ENCODE assay signal across 8 mouse cellular contexts in genomic region chr5:114138277-114139164, GRCm38 (mm10). TPM values are rescaled to one million over a fixed set of nuclear protein-coding genes. Genes with fewer than 3 reads are reported as not detected.
A peak's percentile ranks its signal among the peaks of the same experiment; 100 is the strongest.
DNase-seq lines count a peak whose midpoint lies in the region; ATAC-seq and TF ChIP-seq lines count a peak whose summit lies in the region.

No protein-coding gene starts in this region.

- no peak for DNase-seq in kidney, adult 9 months
- no peak for DNase-seq in heart, embryonic 10.5 days (ENCODE audit: low spot score)
- peak; percentile 66 for DNase-seq in kidney, postnatal 0 days (ENCODE audit: low spot score)
- no peak for DNase-seq in left cerebral cortex, postnatal 14 days (ENCODE audit: low spot score in 2 of 2)
- DNase-seq in right cerebral cortex, postnatal 10 days (ENCODE audit: low spot score in 2 of 2) = no peak
- no peak for DNase-seq in spleen, postnatal 10 days (ENCODE audit: low spot score in 2 of 2)

- H3K36me3 ChIP-seq in kidney, embryonic 14.5 days (ENCODE audit: control insufficient read depth, insufficient read depth, low read length) = peaks cover 36% of the 10 kb centered on the region
- peaks cover 58% of the 10 kb centered on the region for H3K36me3 ChIP-seq in heart, embryonic 10.5 days
- H3K36me3 ChIP-seq in kidney, postnatal 0 days (ENCODE audit: insufficient read depth, low read length) = no peaks in the 10 kb centered on the region
- no peaks in the 10 kb centered on the region for H3K36me3 ChIP-seq in neural tube, embryonic 13.5 days

- H3K27me3 ChIP-seq in kidney, embryonic 14.5 days (ENCODE audit: control insufficient read depth, insufficient read depth, low read length) = no peaks in the 10 kb centered on the region
- H3K27me3 ChIP-seq in heart, embryonic 10.5 days (ENCODE audit: insufficient read depth, poor library complexity, severe bottlenecking) = no peaks in the 10 kb centered on the region
- no peaks in the 10 kb centered on the region for H3K27me3 ChIP-seq in kidney, postnatal 0 days (ENCODE audit: insufficient read depth, low read length)
- no peaks in the 10 kb centered on the region for H3K27me3 ChIP-seq in neural tube, embryonic 13.5 days

- TF ChIP-seq CTCF in kidney, postnatal 0 days (IDR thresholded peaks at IDR 0.05; ENCODE audit: low read depth) = no peak

- no peak for ATAC-seq in kidney, embryonic 14.5 days (ENCODE audit: low FRiP score, low TSS enrichment)
- 0 out of 2 replicates have a peak, but pooled peaks have one; percentile 4 for ATAC-seq in kidney, postnatal 0 days (replicated peaks; ENCODE audit: low FRiP score, low read depth)
- ATAC-seq in neural tube, embryonic 13.5 days (ENCODE audit: low read depth) = peak; percentile 70

- H3K27ac ChIP-seq in kidney, embryonic 14.5 days (ENCODE audit: low read depth, low read length) = peak overlapping the region; percentile 52; the same call in 1 of the 2 replicates
- peak overlapping the region; percentile 53; the same call in 1 of the 2 replicates for H3K27ac ChIP-seq in heart, embryonic 10.5 days
- peak overlapping the region; percentile 82 for H3K27ac ChIP-seq in kidney, postnatal 0 days
- peak overlapping the region; percentile 84 for H3K27ac ChIP-seq in neural tube, embryonic 13.5 days (replicated peaks)

- intact Hi-C loops in left cerebral cortex, postnatal 14 days (cut with DNase I) = no loop called here

- WGBS in kidney, embryonic 14.5 days = 64% methylated on average over 21 of the region's 21 CpGs
- 79% methylated on average over 21 of the region's 21 CpGs for WGBS in heart, embryonic 10.5 days
- 46% methylated on average over 21 of the region's 21 CpGs for WGBS in kidney, postnatal 0 days
- WGBS in neural tube, embryonic 13.5 days = 55% methylated on average over 21 of the region's 21 CpGs

- H3K4me1 ChIP-seq in kidney, embryonic 14.5 days (ENCODE audit: control insufficient read depth, insufficient read depth, low read length) = peaks cover 11% of the 10 kb centered on the region; the same call in 1 of the 2 replicates
- H3K4me1 ChIP-seq in heart, embryonic 10.5 days = peaks cover 47% of the 10 kb centered on the region
- H3K4me1 ChIP-seq in kidney, postnatal 0 days (replicated peaks; ENCODE audit: insufficient read depth, low read length) = peaks cover 8% of the 10 kb centered on the region; the same call in 1 of the 2 replicates
- H3K4me1 ChIP-seq in neural tube, embryonic 13.5 days (replicated peaks) = peaks cover 31% of the 10 kb centered on the region

- no peak overlapping the region for H3K9ac ChIP-seq in kidney, embryonic 14.5 days (ENCODE audit: low read depth, low read length)
- no peak overlapping the region for H3K9ac ChIP-seq in kidney, postnatal 0 days (ENCODE audit: low read depth, low read length)
- no peak overlapping the region for H3K9ac ChIP-seq in neural tube, embryonic 13.5 days

- no peak overlapping the region for H3K4me2 ChIP-seq in kidney, embryonic 14.5 days (replicated peaks; ENCODE audit: low read depth, low read length)
- H3K4me2 ChIP-seq in kidney, postnatal 0 days (ENCODE audit: low read length) = peak overlapping the region; percentile 34
- peak overlapping the region; percentile 34 for H3K4me2 ChIP-seq in neural tube, embryonic 13.5 days

- H3K4me3 ChIP-seq in kidney, embryonic 14.5 days (ENCODE audit: low read length) = no peak overlapping the region
- H3K4me3 ChIP-seq in heart, embryonic 10.5 days = no peak overlapping the region
- H3K4me3 ChIP-seq in kidney, postnatal 0 days (replicated peaks; ENCODE audit: low read depth, low read length) = no peak overlapping the region
- no peak overlapping the region for H3K4me3 ChIP-seq in neural tube, embryonic 13.5 days

- H3K9me3 ChIP-seq in kidney, embryonic 14.5 days (ENCODE audit: control insufficient read depth, low read length) = no peaks in the 10 kb centered on the region
- no peaks in the 10 kb centered on the region for H3K9me3 ChIP-seq in heart, embryonic 10.5 days
- no peaks in the 10 kb centered on the region for H3K9me3 ChIP-seq in kidney, postnatal 0 days (replicated peaks; ENCODE audit: low read length)
- H3K9me3 ChIP-seq in neural tube, embryonic 13.5 days = no peaks in the 10 kb centered on the region

RNA-seq across cellular contexts. Expression of gene Acacb, which starts 7.8 kb away (rescaled TPM):
- polyA plus RNA-seq in kidney, embryonic 14.5 days (2014; fragmentation: Nextera tagmentation; extraction: Ambion mirVana) = 4.4 and 4.8 TPM in 2 replicates
- polyA plus RNA-seq in heart, embryonic 10.5 days (2016; fragmentation: Nextera tagmentation; extraction: Ambion mirVana) = 5.8 and 11.7 TPM in 2 replicates
- polyA plus RNA-seq in kidney, postnatal 0 days (2015; fragmentation: Nextera tagmentation; extraction: Ambion mirVana) = 4.4 and 4.6 TPM in 2 replicates
- polyA plus RNA-seq in neural tube, embryonic 13.5 days (2015; fragmentation: Nextera tagmentation; extraction: Ambion mirVana) = 3.1 and 3.3 TPM in 2 replicates
- 1 to 10 TPM; 3.8 to 4.7 TPM for total RNA-seq in left cerebral cortex, postnatal 14 days (2021)

RNA-seq across cellular contexts. Expression of gene Ung, which starts 8.3 kb away (rescaled TPM):
- 38.1 and 44.6 TPM in 2 replicates for polyA plus RNA-seq in kidney, embryonic 14.5 days (2014; fragmentation: Nextera tagmentation; extraction: Ambion mirVana)
- polyA plus RNA-seq in heart, embryonic 10.5 days (2016; fragmentation: Nextera tagmentation; extraction: Ambion mirVana) = 68.1 and 70.9 TPM in 2 replicates
- 31.1 and 34.6 TPM in 2 replicates for polyA plus RNA-seq in kidney, postnatal 0 days (2015; fragmentation: Nextera tagmentation; extraction: Ambion mirVana)
- 9.0 and 9.6 TPM in 2 replicates for polyA plus RNA-seq in neural tube, embryonic 13.5 days (2015; fragmentation: Nextera tagmentation; extraction: Ambion mirVana)
- total RNA-seq in left cerebral cortex, postnatal 14 days (2021) = 1 to 10 TPM; 4.9 to 5.5 TPM

RNA-seq across cellular contexts. Expression of gene Alkbh2, which starts 10.5 kb away (rescaled TPM):
- 11.6 and 13.3 TPM in 2 replicates for polyA plus RNA-seq in kidney, embryonic 14.5 days (2014; fragmentation: Nextera tagmentation; extraction: Ambion mirVana)
- 13.0 and 13.2 TPM in 2 replicates for polyA plus RNA-seq in heart, embryonic 10.5 days (2016; fragmentation: Nextera tagmentation; extraction: Ambion mirVana)
- polyA plus RNA-seq in kidney, postnatal 0 days (2015; fragmentation: Nextera tagmentation; extraction: Ambion mirVana) = 11.1 and 12.2 TPM in 2 replicates
- 7.3 and 9.7 TPM in 2 replicates for polyA plus RNA-seq in neural tube, embryonic 13.5 days (2015; fragmentation: Nextera tagmentation; extraction: Ambion mirVana)
- 1 to 10 TPM; 5.5 to 5.8 TPM for total RNA-seq in left cerebral cortex, postnatal 14 days (2021)

RNA-seq across cellular contexts. Expression of gene Svop, which starts 47.2 kb away (rescaled TPM):
- 0.09 TPM in 1 of 2 replicates, not detected in the other for polyA plus RNA-seq in kidney, embryonic 14.5 days (2014; fragmentation: Nextera tagmentation; extraction: Ambion mirVana)
- 0.23 and 0.46 TPM in 2 replicates for polyA plus RNA-seq in heart, embryonic 10.5 days (2016; fragmentation: Nextera tagmentation; extraction: Ambion mirVana)
- polyA plus RNA-seq in kidney, postnatal 0 days (2015; fragmentation: Nextera tagmentation; extraction: Ambion mirVana) = 0.08 and 0.11 TPM in 2 replicates
- 71.9 and 79.6 TPM in 2 replicates for polyA plus RNA-seq in neural tube, embryonic 13.5 days (2015; fragmentation: Nextera tagmentation; extraction: Ambion mirVana)
- 100 to 1,000 TPM; 191 to 211 TPM for total RNA-seq in left cerebral cortex, postnatal 14 days (2021)
